Mouse (Mus musculus) liver (tissue): ENCODE data around the gene Pdgfc.

Source experiments
- DNase-seq: peaks from one replicate; pipeline ENCODE4 v3.0.0-alpha.2; 2020; ENCODE audit warnings: mixed read lengths

Gene Pdgfc

GRCm38 (mm10) chr3:81036151-81036553 is at the start of gene Pdgfc:
Pdgfc (plus strand) TSS chr3:81036416.
- DNase-seq = no peak

GRCm38 (mm10) chr3:81009245-81009644 is 27.0 kb upstream of the Pdgfc start:
- no peak for DNase-seq

- no peak for DNase-seq
Measured at GRCm38 (mm10) chr3:81009899-81010298, 26.3 kb upstream of the Pdgfc start.

GRCm38 (mm10) chr3:81017385-81018051 is 18.7 kb upstream of the Pdgfc start:
- peak; percentile 19 for DNase-seq

GRCm38 (mm10) chr3:81020064-81020463 is 16.2 kb upstream of the Pdgfc start:
- DNase-seq = no peak

- no peak for DNase-seq
Measured at GRCm38 (mm10) chr3:81021783-81022182, 14.4 kb upstream of the Pdgfc start.

GRCm38 (mm10) chr3:81022266-81022665 is 13.9 kb upstream of the Pdgfc start:
- no peak for DNase-seq

GRCm38 (mm10) chr3:81022845-81023244 is 13.4 kb upstream of the Pdgfc start:
- no peak for DNase-seq

- no peak for DNase-seq
Measured at GRCm38 (mm10) chr3:81023568-81023967, 12.6 kb upstream of the Pdgfc start.

GRCm38 (mm10) chr3:81025568-81026213 is 10.5 kb upstream of the Pdgfc start:
- DNase-seq = no peak

GRCm38 (mm10) chr3:81028361-81028760 is 7.9 kb upstream of the Pdgfc start:
- no peak for DNase-seq

- DNase-seq = no peak
Measured at GRCm38 (mm10) chr3:81029321-81029720, 6.9 kb upstream of the Pdgfc start.

GRCm38 (mm10) chr3:81029909-81030308 is 6.3 kb upstream of the Pdgfc start:
- no peak for DNase-seq

- DNase-seq = no peak
Measured at GRCm38 (mm10) chr3:81030311-81030710, 5.9 kb upstream of the Pdgfc start.

- no peak for DNase-seq
Measured at GRCm38 (mm10) chr3:81032014-81032413, 4.2 kb upstream of the Pdgfc start.

- no peak for DNase-seq
Measured at GRCm38 (mm10) chr3:81034336-81035102, 1.7 kb upstream of the Pdgfc start.

- DNase-seq = peak; percentile 32
Measured at GRCm38 (mm10) chr3:81036554-81037311, 517 bp downstream of the Pdgfc start.

- DNase-seq = peak; percentile 12
Measured at GRCm38 (mm10) chr3:81037312-81037859, 1.2 kb downstream of the Pdgfc start.

GRCm38 (mm10) chr3:81039131-81039653 is 3.0 kb downstream of the Pdgfc start:
- no peak for DNase-seq

GRCm38 (mm10) chr3:81044653-81045343 is 8.6 kb downstream of the Pdgfc start:
- no peak for DNase-seq

GRCm38 (mm10) chr3:81045344-81046050 is 9.3 kb downstream of the Pdgfc start:
- DNase-seq = no peak
